Mouse (Mus musculus): ENCODE data around the gene Il2ra.
"Not testable (repeated sequence)": the region's sequence is repeated elsewhere in the genome, so short reads cannot be mapped to it uniquely, and the experiment has no call there.

Gene Il2ra

DNA sequence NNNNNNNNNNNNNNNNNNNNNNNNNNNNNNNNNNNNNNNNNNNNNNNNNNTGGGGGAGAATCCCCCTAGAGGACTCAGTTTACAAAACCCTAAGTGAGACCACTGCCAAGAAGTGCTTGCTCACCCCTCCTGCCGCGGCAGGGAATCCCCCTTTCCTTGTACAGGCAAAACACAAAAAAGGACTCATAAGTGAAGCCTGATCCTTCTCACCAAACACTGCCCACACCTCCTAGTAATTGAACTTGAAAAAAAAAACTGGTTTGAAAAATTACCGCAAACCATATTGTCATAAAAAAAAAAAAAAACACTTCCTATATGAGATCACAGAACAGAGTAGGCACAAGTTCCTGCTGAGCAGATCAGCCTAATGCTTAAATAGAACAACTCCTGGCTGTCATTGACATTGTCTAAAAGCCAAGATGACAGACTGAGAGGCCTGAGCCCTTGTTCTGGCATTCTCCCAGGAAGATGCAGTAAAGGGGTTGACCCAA lies at the start of gene Il2ra:
Gene Il2ra, plus strand, starts transcription at position 357 of the 491 bp plus-strand sequence.
- DNase-seq: no peak

DNA sequence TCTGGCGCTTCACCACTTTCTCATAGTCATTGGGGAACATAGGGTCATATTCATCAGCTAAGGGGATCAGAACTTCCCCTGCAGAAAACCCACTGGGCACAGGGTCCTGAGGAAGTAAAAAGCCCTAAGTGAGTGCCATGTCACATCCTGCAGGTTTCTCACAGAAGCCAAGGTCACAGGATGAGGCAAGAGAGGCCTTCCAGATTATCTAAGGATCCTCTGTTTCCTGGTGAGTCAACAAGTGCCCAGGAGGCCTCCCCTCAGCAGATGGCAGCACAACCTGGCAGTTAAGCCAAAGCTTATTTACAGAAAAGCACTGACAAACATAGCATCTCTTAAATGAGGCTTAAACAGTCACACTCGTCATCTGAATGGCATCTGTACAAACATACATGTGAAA lies 45.9 kb upstream of the Il2ra start:
- no peak for DNase-seq

DNA sequence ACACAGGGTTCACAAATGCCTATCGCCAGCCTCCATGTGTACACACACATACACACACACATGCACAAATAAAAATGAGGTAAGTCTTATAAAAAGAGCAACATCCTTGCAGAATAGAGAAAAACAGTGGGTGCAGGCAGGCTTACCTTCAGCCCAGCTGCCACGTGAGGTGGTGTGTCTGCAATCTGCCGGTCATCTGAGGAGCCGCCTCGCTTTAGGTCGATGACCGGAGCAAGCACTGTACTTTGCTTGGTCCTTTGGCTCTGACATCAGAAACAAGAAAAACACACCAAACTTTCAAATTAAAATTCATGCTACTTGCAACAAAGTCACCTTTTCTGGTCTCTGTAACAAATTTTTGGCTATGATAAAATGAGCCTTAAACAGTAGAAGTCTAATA lies 44.7 kb upstream of the Il2ra start:
- DNase-seq: no peak

DNA sequence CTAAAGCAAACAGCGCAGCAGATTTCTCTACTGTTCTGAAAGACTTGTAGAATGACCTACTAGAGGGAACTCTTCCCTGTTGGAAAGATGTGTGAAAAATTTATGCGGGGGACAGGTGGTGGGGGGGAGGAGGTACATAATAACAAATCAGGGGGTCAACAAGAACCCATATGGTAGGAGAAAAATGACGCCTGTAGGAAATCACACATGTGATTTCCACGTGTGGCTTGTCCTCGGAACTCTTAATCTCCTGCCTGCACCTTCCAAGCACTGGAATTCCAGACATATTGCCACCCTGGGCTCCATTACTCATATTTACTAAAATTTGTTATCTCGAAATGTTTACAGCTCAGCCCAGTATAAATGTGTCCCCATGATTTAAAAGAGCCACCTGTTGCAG lies 40.8 kb upstream of the Il2ra start:
- DNase-seq: no peak

DNA sequence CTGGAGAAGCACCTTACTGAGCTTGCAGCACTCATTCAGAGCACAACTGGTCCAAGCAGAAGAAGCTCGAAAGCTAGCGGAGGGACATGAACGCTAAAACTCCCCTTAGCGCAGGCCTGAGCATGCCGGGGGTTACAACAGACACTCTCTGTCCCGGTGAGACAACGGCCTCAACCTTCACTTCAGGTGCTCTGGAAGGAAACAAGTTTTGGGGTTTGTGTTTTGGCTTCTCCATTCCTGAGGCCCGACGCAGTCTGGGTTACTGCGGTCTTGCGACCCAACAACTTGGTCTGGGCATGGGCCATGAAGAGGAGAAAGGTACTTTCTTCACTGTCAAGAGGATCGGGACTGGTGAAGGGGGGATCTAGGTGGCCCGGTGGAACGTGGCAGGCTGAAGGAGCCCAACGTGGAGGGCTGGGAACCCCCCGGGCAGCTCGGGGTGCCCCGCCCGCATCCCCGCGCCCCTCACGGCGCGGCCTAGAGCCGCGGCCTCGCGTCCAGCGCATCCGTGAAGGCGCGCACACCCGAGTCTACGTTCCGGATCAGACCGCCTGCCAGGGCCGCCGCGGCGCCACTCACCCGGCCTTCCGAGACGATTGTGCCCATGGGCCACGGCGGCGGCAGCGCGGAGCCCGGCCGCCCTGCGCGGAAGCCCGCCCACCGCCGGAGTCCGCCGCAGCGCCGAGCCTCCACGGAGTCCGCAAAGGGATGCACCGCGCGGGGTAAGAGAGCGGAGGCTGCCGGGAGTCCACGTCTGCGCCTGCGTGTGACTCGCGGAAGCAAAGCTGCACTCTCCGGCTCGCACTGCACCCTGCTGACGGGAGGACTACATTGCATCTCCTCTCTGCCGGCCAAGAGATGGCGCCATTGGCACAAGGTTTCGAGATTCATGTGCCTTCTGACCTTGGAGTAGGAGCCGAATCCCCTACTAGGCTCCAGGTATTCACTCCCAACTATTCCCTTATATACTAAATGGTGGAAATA lies 39.8 kb upstream of the Il2ra start:
- DNase-seq: peak; percentile 95 to 98

DNA sequence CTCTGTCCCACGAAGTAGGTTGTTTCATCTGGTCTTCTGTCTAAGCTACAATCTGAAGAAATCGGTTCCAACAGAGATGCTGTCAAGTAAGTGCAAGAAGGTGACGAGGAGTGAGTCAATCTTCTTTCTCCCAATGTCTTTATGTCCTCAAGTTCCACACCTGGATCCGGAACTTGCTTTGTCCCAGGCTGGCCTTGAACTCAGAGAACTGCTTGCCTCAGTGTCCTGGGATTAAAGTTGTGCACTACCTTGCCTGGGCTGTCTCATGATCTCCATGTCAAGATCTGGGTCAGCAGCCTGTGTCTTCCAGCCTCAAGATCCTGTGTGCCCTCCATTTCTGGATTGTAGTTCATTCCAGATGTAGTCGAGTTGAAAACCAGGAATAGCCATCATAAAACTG lies 38.6 kb upstream of the Il2ra start, which contains the start of gene Rbm17:
Gene Rbm17, minus strand, starts transcription at position 101 of the 400 bp plus-strand sequence.
- peak in 1 of 2 experiments; percentile 19 for DNase-seq

DNA sequence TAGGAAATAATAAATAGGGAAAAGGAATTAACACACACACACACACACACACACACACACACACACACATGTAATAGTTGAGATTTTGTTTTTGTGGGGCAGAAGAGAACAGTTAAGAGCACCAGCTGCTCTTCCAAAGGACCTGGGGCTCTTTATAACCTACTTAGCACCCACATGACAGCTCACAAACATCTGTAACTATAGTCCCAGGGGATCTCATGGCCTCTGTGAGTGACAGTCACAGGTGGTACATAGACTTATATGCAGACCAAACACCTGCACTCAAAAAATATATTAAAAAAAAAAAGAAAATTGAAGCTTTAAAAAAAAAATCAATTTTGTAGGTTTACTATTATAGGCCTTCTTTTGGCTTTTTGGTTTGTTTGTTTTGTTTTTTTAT lies 37.7 kb upstream of the Il2ra start:
- peak in 1 of 2 experiments; percentile 39 for DNase-seq

DNA sequence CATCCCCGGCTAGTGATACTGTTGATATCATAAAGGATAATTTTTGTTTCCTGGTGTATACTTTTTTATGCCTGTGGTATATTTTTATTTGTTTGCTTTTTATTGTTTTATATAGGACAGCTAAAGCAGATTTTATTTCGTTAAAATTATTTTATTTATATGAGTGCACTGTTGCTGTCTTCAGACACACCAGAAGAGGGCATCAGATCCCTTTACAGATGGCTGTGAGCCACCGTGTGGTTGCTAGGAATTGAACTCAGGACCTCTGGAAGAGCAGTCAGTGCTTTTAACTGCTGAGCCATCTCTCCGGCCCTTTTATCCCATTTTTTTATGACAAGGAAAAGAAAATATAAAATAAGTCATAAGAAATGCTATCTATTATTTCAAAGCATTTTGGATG lies 35.9 kb upstream of the Il2ra start:
- DNase-seq: not testable (repeated sequence)

DNA sequence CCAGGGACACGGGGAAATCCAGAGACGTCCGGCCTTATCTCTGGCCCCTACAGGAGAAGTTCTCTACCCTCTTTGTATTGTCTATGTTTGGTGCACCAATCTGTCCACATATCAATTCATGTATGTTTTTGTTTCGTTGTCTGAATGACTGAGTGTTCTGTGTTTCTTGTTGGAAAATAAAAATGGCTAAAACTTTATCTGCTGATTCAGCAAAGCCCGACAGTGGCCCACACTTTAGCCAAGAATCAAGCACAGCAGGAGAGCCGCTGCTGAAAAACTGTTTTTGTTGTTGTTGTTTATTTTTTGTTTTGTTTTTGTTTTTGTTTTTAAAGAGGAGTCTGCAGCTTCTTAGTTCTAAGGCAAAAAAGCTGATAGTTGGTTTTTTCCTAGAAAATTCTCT lies 29.7 kb upstream of the Il2ra start:
- DNase-seq: not testable (repeated sequence)

DNA sequence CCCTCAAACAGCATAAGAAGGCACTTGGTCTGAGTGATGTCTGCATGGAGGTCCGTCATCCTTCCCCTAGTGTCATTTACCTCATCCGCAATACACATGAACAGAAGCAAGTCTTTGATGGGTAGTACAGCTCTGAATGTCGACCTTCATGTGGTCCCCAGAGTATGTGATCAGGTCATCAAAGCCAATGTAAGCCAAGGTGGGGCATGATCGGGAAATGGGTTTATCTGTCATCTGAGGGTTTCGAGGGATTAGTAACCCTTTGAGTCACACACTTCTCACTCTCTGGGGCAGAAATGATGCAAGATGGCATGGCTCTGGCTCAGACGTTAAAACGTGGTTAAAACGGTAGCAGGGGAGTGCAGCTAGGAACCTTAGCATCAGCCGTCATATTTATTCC lies 25.8 kb upstream of the Il2ra start:
- DNase-seq: no peak

DNA sequence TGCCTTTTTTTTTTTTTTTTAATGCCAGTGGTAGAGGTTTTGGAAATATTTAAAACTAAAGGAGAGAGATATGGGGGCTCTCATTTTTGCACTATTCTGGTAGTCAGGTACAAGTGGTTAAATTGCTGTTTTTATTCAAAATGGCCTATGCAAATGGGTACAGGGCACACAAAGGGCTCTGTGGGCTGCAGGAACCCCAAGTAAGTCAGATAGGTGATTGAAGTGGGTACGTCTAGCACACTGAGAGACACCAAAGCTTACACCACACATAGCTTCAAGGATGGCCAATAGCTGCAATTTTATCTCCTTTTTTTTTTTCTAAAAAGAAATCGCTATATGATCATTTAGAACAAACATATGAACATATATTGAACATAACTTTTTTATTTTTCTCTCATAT lies 23.0 kb upstream of the Il2ra start:
- no peak for DNase-seq

DNA sequence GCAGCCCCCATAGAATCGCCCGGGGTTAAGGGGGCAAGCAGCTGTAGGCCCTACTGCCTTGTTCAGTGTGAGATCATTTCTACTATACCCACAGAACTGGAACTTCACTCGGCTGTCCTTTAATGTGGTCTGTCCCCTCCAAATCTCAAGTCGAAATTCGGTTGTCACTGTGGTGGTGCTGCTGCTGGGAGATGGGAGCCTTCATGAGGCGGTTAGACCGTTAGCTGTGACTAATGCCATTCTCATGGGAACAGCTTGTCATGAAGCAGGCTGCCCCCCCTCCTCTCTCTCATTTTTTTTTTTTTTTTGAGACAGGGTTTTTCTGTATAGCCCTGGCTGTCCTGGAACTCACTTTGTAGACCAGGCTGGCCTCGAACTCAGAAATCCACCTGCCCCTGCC lies 19.4 kb upstream of the Il2ra start:
- DNase-seq: no peak

DNA sequence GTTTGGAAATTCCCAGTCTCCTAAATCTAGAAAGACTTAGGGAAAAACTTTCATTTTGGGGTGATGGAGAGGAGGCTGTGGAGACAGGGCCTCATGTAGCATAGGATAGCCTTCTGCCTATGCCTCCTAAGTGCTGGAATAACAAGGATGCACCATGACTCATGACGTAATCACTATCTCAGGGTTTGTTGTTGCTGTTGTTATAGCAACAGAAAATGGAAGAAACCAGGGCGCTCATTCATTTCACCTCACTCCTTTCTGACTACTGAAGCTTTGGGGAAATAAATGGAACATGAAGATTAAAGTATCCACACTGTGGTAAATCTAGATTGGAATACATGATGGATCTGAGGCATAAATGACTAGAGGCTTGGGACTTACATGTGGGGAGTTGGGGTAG lies 18.9 kb upstream of the Il2ra start:
- DNase-seq: no peak

DNA sequence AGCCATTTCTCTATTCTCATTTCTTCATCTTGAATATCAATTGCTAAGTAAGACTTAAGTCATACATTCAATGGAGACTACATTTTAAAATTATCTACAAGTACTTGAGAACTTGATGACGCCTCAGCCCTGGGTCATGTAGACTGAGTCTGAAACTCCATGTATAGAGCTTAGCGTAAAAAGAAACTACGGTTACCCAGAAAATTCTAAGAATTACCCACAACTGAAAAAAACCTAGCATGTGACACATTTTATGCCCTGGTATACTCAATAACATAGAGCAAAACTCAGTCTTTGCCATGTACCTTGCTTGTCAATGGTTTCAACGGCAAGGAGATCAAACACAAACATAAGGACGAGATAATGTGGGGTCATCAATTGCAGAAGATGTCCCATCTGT lies 16.7 kb upstream of the Il2ra start, which contains the start of gene Gm17490:
Gene Gm17490, minus strand, starts transcription at position 375 of the 400 bp plus-strand sequence.
- DNase-seq: no peak

DNA sequence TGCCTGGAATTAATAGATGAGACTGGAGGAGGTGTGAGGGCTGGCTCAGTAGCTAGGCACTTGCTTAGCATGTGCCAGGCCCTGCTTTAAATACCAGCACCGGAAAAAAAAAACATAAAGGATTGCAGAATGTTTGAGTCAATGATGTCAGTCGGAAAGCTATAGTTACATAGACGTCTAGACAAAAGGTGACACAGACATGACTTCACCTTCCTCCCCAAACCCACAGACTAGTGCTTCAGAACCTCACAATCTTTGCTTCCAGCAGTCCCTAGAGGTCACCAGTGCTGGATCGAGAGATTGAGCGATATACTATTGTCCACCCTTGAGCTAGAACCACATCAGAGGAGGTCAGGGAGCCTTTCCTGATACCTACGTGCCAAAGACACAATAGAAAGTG lies 7.6 kb upstream of the Il2ra start:
- no peak for DNase-seq

DNA sequence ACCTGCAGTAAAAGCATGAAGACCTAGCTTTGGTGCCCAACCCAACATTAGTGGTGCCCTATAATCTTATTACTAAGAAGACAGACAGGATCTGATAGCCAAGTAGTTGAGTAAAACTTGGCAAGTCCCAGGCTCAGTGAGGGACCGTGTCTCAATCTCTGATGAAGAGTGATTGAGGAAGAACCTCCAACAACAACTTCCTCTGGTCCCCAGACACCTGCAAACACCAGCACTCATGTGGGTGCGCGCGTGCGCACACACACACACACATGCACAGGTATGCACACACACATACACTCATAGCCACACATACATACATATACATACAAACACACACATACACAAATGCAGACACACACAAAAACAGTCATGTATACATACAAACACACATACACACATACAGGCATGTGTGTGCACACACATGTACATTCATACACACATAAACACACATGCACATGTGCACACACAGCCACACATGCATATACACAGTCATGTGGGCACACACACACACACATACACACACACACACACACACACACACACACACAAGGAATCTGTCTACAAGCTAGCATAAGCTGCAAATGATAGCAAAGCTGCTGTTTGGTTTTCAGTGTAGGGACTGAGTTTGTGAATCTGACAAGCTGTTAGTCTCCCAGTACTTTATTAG lies 7.0 kb upstream of the Il2ra start:
- peak; percentile 52 to 71 for DNase-seq

DNA sequence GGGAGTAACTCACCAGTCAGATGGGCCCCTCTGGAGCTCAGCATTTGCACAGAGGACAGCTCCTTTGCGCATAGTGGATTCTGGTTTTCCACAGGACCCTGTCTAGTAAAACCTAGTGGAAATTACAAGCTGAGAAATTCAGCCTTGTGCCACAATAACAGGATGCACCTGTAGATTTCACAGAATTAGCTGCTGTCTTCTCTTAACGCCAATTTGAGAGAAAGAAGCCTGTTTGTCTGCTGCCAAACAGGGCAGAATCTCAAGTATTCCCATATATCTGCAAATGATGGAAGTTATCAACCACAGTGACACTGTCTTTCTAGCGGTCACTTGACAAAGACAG lies 6.5 kb upstream of the Il2ra start:
- DNase-seq: peak; percentile 24 to 49

DNA sequence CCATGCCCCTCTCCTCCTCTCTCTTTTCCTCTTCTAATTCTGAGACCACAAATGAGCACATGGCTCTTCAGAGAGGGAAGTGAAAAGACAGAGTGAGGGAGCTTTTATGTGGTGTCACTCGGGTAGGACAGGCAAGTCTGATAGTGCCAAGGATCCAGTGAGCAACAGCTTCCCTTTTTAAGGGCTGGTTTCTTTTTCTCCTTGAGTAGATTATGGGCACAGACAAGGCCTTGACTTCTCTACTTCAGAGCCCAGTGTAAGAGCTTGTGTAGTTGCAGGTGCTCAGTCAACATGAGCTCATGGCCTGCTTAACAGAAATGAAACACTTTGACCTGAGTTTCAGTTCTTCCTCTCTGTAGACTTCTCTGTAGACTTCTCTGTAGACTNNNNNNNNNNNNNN lies 5.5 kb upstream of the Il2ra start:
- peak in 1 of 2 experiments; percentile 38 for DNase-seq

DNA sequence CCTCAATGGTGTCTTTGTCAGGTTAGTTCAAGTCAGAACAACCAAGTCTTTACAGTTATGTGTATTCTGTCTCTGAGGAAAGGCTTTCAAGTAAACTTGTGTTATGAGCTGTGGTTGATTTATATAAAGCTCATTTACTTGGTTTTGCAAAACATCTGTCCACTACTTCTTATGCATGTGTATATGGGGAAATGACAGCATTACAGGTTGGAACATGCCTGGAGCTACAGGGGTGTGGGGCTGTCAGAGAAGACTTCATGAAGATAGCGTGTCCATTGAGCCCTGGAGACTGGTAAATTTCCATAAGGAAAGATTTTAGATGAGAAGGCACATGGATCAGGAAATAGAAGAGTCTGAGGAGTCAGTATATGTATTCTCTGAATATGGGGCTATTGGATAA lies 1.4 kb downstream of the Il2ra start:
- no peak for DNase-seq

DNA sequence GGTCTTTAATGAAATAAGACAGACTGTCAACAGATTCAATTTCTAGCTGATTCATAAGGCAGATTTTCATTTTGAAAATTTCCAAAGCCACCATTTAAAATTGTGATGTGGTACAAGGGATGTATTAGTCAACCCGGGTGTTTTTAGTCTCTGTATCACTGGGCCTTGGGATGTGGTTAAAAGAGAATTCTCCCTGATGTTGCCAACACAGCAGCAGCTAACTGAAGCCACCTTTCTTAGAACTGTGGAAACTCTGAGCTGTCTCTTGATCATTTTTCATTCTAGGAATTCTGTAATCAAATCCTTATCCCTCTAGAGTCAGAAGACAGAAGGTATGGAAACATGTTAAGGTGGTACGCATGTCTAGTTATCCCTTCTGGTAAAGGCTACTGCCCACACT lies 2.7 kb downstream of the Il2ra start:
- no peak for DNase-seq

DNA sequence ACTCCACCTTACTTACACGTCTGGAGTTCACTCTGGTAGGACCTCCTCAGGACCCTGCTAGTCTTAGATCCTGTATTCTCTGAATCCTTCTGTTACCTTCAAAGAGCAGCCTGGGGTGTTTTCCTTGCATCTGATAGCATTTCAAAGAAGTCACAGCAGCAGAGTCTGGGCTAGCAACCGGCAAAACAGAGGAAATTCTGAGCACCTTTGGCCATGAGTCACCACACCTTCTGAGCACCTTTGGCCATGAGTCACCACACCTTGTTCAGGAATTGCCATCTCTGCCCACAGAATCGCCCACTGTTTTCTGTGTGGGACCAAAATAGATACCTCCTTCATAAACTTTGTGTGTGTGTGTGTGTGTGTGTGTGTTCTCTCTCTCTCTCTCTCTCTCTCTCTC lies 8.9 kb downstream of the Il2ra start:
- no peak for DNase-seq

DNA sequence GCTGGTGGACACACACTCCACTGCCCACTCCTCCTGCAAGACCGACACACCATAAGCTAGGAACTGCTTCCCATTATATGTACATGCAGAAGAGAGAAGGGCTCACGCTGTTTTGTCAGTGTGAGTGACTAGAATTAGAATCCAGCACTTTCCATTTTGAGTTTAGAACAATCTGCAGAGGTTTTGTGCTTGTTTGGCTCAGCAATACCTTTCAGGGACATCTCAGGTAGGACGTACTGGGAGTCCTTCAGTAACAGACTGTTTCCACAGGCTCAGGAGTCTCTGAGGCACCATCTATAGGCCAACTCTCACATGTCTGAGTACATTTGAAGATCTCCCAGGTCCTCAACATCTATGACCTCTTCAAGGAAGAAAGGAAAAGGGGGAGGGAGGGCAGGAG lies 9.6 kb downstream of the Il2ra start:
- DNase-seq: no peak

DNA sequence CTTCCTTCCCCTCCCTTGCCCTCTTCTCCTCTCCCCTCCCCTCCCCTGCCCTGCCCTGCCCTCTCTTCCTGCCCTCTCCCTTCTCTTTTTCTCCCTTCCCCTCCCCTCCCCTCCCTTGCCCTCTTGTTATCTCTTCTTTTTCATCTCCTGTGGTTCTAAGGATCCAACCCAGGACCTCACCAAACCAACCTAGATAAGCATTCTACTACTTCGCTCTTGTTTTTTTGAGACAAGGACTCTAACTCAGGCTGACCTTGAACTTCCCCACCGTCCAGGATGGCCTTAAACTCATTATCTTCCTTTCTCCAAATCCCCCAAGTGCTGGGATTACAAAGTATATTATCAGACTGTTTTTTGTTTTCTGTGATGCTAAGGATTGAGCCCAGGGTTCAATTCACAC lies 10.2 kb downstream of the Il2ra start:
- DNase-seq: no peak

DNA sequence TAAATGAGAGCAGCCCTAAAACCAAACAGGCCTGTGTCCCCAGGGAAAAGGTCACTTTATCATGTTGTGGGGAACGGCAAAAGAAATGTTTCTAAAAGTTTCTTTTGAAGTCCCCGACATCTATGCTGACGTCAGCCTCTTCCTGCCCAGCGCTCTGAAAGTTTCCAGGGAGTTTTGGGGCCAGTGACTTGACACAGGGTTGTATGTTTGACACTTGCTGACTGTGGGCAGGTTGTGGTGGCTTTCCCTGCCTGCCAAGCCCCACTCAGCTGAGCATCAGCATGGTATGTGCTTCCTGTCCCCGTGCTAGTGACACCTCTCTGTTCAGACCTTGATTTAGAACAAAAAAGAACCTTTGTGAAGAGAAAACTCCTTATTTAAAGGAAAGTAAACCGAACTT lies 10.7 kb downstream of the Il2ra start:
- peak; percentile 66 to 79 for DNase-seq

Measured in thymus, postnatal 36 days (tissue).